Mouse (Mus musculus): ENCODE measurements around the gene B4galt7.
"Not testable (repeated sequence)": the region's sequence is repeated elsewhere in the genome, so short reads cannot be mapped to it uniquely, and the experiment has no call there.

B4galt7 gene

GRCm38 (mm10) chr13:55599566-55600540, at the start of gene B4galt7:
TSS of gene B4galt7 (plus strand) at chr13:55599896.
- peak; percentile 92 for DNase-seq (ENCODE audit: low spot score)

DNA sequence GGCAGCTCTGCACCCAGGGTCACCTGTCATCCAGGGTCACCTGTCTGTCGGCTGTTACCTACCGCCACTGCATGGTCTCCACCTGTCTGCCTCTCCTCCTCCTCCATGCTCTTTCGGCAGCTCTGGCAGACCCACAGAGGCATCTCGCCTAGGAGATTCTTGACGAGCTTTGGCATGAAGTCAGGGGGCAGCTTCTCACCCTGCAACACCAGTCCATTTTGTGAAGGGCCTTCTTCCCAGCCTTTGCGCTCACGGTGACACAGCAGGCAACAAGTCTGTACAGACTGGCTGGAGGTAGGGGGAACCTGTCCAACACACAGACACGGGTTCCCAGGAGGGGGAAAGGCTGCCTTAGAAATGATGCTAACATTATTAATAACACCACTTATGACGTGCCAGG, 43.8 kb upstream of the B4galt7 start:
- DNase-seq (ENCODE audit: low spot score), result no peak

- no peak for DNase-seq (ENCODE audit: low spot score)
Measured at GRCm38 (mm10) chr13:55557499-55557898, 42.2 kb upstream of the B4galt7 start.

DNA sequence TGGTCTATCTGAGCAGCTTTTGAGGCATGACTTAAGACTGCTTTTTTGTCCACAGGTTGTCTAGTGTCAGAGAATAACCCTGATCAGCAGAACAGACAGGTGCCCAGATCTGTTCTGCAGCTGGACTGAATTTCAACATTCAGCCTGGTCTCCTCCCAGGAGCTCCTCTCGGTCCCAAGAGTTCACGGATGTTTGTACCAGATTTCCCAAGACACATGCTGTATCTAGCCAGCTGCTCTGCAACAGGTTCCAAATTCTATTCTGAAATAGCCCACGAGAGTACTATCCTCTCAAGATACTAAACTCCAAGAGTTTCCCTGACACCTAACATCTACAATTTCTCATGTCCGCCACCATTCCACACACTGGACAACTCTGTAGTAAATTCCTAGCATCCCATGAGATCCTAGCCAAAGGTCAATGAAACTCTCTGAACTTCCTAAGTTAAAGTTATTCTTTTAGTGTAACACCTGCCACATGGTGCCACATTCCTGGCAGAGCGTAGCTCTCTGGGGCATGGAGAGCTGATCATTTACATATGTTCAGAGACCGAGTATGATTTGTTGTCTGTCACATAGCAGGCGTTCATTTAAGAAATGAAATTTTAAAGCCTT, 36.3 kb upstream of the B4galt7 start:
- DNase-seq (ENCODE audit: low spot score), result no peak

DNA sequence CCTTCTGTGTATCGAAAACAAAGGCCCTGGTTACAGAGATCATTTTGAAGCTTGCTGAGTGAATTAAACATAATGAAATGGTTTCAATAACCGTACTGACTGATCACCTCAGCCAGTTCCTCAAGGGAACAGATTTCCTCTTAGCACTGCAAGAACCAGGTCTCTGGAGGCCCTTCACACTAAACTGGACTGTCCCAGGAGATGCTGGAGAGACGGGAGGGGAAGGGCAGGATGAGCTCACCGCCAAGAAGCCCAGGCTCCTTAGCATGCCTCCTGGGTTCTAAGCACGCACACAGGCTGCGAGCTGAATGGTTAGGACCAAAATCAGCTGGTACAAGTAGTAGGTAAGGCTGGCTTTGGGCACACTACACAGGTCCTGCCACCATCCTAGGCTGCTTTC, 32.7 kb upstream of the B4galt7 start:
- DNase-seq (ENCODE audit: low spot score), result no peak

DNA sequence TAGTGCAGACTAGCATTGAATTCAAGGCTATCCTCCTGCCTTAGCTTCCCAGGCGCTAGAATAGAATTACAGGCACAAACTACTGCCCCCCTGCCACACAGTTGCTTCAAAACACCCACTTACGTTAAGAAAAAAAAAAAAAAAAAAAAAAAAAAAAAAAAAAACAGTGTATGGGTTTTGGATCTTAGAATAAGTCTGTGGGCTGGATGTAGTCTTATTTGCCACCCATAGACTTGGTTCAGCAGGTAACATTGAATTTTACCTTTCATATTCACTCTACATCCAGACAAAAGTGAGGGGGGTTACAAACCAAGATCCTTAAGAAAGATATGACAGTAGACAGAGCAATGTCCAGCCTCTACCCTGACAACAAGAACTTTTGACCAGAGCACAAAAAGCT, 31.7 kb upstream of the B4galt7 start:
- no peak for DNase-seq (ENCODE audit: low spot score)

GRCm38 (mm10) chr13:55568524-55568923, 31.2 kb upstream of the B4galt7 start:
- DNase-seq (ENCODE audit: low spot score), result not testable (repeated sequence)

- no peak for DNase-seq (ENCODE audit: low spot score)
Measured at GRCm38 (mm10) chr13:55569726-55570285, 29.9 kb upstream of the B4galt7 start.

- DNase-seq (ENCODE audit: low spot score), result peak; percentile 73
Measured at GRCm38 (mm10) chr13:55570286-55570973, 29.3 kb upstream of the B4galt7 start.

GRCm38 (mm10) chr13:55571027-55571751, 28.5 kb upstream of the B4galt7 start, which contains the start of gene Fam193b:
TSS of gene Fam193b (minus strand) at chr13:55571120.
- peak; percentile 97 for DNase-seq (ENCODE audit: low spot score)

- DNase-seq (ENCODE audit: low spot score), result no peak
Measured at GRCm38 (mm10) chr13:55571977-55572376, 27.7 kb upstream of the B4galt7 start.

- no peak for DNase-seq (ENCODE audit: low spot score)
Measured at GRCm38 (mm10) chr13:55573432-55573831, 26.3 kb upstream of the B4galt7 start, which contains the start of gene Tmed9. TSS of gene Tmed9 (plus strand) at chr13:55573732.

GRCm38 (mm10) chr13:55574321-55574720, 25.4 kb upstream of the B4galt7 start:
- no peak for DNase-seq (ENCODE audit: low spot score)

- DNase-seq (ENCODE audit: low spot score), result no peak
Measured at GRCm38 (mm10) chr13:55575932-55576331, 23.8 kb upstream of the B4galt7 start.

GRCm38 (mm10) chr13:55576872-55577271, 22.8 kb upstream of the B4galt7 start:
- not testable (repeated sequence) for DNase-seq (ENCODE audit: low spot score)

GRCm38 (mm10) chr13:55578086-55578485, 21.6 kb upstream of the B4galt7 start:
- no peak for DNase-seq (ENCODE audit: low spot score)

GRCm38 (mm10) chr13:55591961-55592490, 7.7 kb upstream of the B4galt7 start:
- DNase-seq (ENCODE audit: low spot score), result no peak

GRCm38 (mm10) chr13:55592512-55593253, 7.0 kb upstream of the B4galt7 start:
- DNase-seq (ENCODE audit: low spot score), result peak; percentile 96

- no peak for DNase-seq (ENCODE audit: low spot score)
Measured at GRCm38 (mm10) chr13:55593254-55593747, 6.4 kb upstream of the B4galt7 start.

- no peak for DNase-seq (ENCODE audit: low spot score)
Measured at GRCm38 (mm10) chr13:55595375-55595774, 4.3 kb upstream of the B4galt7 start.
